Mouse (Mus musculus) neural tube, embryonic 13.5 days (tissue): Measurements from ENCODE around the gene B4galt1. TPM values are rescaled to one million over a fixed set of nuclear protein-coding genes. Genes with fewer than 3 reads are reported as not detected.
"Not testable (repeated sequence)": the region's sequence is repeated elsewhere in the genome, so short reads cannot be mapped to it uniquely, and the experiment has no call there.

ENCODE experiments used
- ATAC-seq: fragments of 200-750 bp; cut with Nextera tagmentation; 2 replicates; pipeline ENCODE4 v1.8.0; 2017; ENCODE audit warnings: low read depth, mild to moderate bottlenecking, moderate TSS enrichment, moderate library complexity
- H3K27ac ChIP-seq: fragments of 300-500 bp; sonication (generic); replicated peaks from 2 replicates; pipeline ENCODE4 v1.5.1; 2015; ENCODE audit warnings: moderate library complexity, mild to moderate bottlenecking, inconsistent platforms
- H3K27me3 ChIP-seq: fragments of 300-500 bp; sonication (generic); 2 replicates; pipeline ENCODE4 v1.6.1; 2015; ENCODE audit warnings: mild to moderate bottlenecking, inconsistent platforms
- H3K36me3 ChIP-seq: fragments of 300-500 bp; sonication (generic); 2 replicates; pipeline ENCODE4 v1.6.1; 2015; ENCODE audit warnings: mild to moderate bottlenecking, inconsistent platforms
- H3K4me1 ChIP-seq: fragments of 300-500 bp; sonication (generic); replicated peaks from 2 replicates; pipeline ENCODE4 v1.6.1; 2015; ENCODE audit warnings: inconsistent platforms
- H3K4me2 ChIP-seq: fragments of 300-500 bp; sonication (generic); 2 replicates; pipeline ENCODE4 v1.6.1; 2015; ENCODE audit warnings: inconsistent platforms, mild to moderate bottlenecking, moderate library complexity
- H3K4me3 ChIP-seq: fragments of 300-500 bp; sonication (generic); 2 replicates; pipeline ENCODE4 v1.5.1; 2015; ENCODE audit warnings: mild to moderate bottlenecking, inconsistent platforms
- H3K9ac ChIP-seq: fragments of 300-500 bp; sonication (generic); 2 replicates; pipeline ENCODE4 v1.6.1; 2015; ENCODE audit warnings: moderate library complexity, mild to moderate bottlenecking, inconsistent platforms
- H3K9me3 ChIP-seq: fragments of 300-500 bp; sonication (generic); 2 replicates; pipeline ENCODE4 v1.6.1; 2016; ENCODE audit warnings: inconsistent platforms
- WGBS: fragments of 180-500 bp; shearing (Covaris S2); methylation state at CpG from one replicate; pipeline ENCODE4 v1.1.7; 2015; 5-methylcytosine and 5-hydroxymethylcytosine counted together
- polyA plus RNA-seq: library from polyadenylated mRNA; unstranded; fragments of >200 nt; fragmentation: Nextera tagmentation; extraction: Ambion mirVana; gene quantifications from 2 replicates; pipeline ENCODE4 v1.2.1, GENCODE M21; 2015

The B4galt1 gene
- polyA plus RNA-seq, 1 experiment from 2014 or later = 10.2 TPM

- Histone ChIP-seq H3K4me1 (no peaks in the 10 kb centered on the region), H3K9ac (no peak overlapping the region), H3K4me3 (no peak overlapping the region), H3K9me3 (no peaks in the 10 kb centered on the region), H3K27me3 (no peaks in the 10 kb centered on the region), H3K27ac (no peak overlapping the region), H3K4me2 (no peak overlapping the region), H3K36me3 (peaks cover 29% of the 10 kb centered on the region)
- 96% methylated on average over 8 of the region's 8 CpGs for WGBS
- no peak for ATAC-seq
Measured at GRCm38 (mm10) chr4:40805401-40805800, 48.4 kb downstream of the B4galt1 start.

GRCm38 (mm10) chr4:40802787-40803186 is 51.0 kb downstream of the B4galt1 start:
- Histone ChIP-seq H3K36me3 (peaks cover 21% of the 10 kb centered on the region), H3K27me3 (no peaks in the 10 kb centered on the region), H3K9me3 (no peaks in the 10 kb centered on the region), H3K27ac (no peak overlapping the region), H3K9ac (no peak overlapping the region), H3K4me2 (no peak overlapping the region), H3K4me3 (no peak overlapping the region), H3K4me1 (no peaks in the 10 kb centered on the region)
- 95% methylated on average over 3 of the region's 3 CpGs for WGBS
- ATAC-seq = no peak

- no peak overlapping the region for H3K27ac ChIP-seq
- no peak for ATAC-seq
- H3K4me2 ChIP-seq = no peak overlapping the region
- no peak overlapping the region for H3K4me3 ChIP-seq
- no peak overlapping the region for H3K9ac ChIP-seq
- no peaks in the 10 kb centered on the region for H3K9me3 ChIP-seq
- WGBS = 92% methylated on average over 4 of the region's 4 CpGs
- no peaks in the 10 kb centered on the region for H3K4me1 ChIP-seq
- peaks cover 14% of the 10 kb centered on the region for H3K36me3 ChIP-seq
- H3K27me3 ChIP-seq = no peaks in the 10 kb centered on the region
Measured at GRCm38 (mm10) chr4:40801908-40802307, 51.9 kb downstream of the B4galt1 start.

GRCm38 (mm10) chr4:40800873-40801272 is 52.9 kb downstream of the B4galt1 start:
- H3K9ac ChIP-seq = no peak overlapping the region
- H3K4me1 ChIP-seq = no peaks in the 10 kb centered on the region
- 0 out of 2 replicates have a peak, but pooled peaks cover 7% of the 10 kb centered on the region for H3K36me3 ChIP-seq
- no peak overlapping the region for H3K4me3 ChIP-seq
- no peak overlapping the region for H3K27ac ChIP-seq
- H3K4me2 ChIP-seq = no peak overlapping the region
- ATAC-seq = no peak
- H3K9me3 ChIP-seq = no peaks in the 10 kb centered on the region
- 85% methylated on average over 3 of the region's 3 CpGs for WGBS
- no peaks in the 10 kb centered on the region for H3K27me3 ChIP-seq

- ATAC-seq, H3K27ac ChIP-seq, H3K9me3 ChIP-seq, H3K27me3 ChIP-seq, H3K36me3 ChIP-seq, H3K4me1 ChIP-seq, H3K9ac ChIP-seq, H3K4me3 ChIP-seq, H3K4me2 ChIP-seq: not testable (repeated sequence)
- WGBS = 79% methylated on average over 2 of the region's 2 CpGs
Measured at GRCm38 (mm10) chr4:40798833-40799555, 54.8 kb downstream of the B4galt1 start.

GRCm38 (mm10) chr4:40795761-40796160 is 58.0 kb downstream of the B4galt1 start:
- Histone ChIP-seq H3K36me3 (no peaks in the 10 kb centered on the region), H3K4me3 (no peak overlapping the region), H3K27me3 (no peaks in the 10 kb centered on the region), H3K9me3 (no peaks in the 10 kb centered on the region), H3K4me1 (no peaks in the 10 kb centered on the region), H3K4me2 (no peak overlapping the region), H3K27ac (no peak overlapping the region), H3K9ac (no peak overlapping the region)
- ATAC-seq = no peak
- 84% methylated on average over 3 of the region's 3 CpGs for WGBS

GRCm38 (mm10) chr4:40794320-40794719 is 59.5 kb downstream of the B4galt1 start:
- no peak overlapping the region for H3K9ac ChIP-seq
- no peaks in the 10 kb centered on the region for H3K9me3 ChIP-seq

GRCm38 (mm10) chr4:40791176-40791575 is 62.6 kb downstream of the B4galt1 start:
- Histone ChIP-seq H3K9me3 (no peaks in the 10 kb centered on the region), H3K27ac (no peak overlapping the region), H3K4me2 (no peak overlapping the region), H3K9ac (no peak overlapping the region), H3K4me3 (no peak overlapping the region), H3K36me3 (no peaks in the 10 kb centered on the region), H3K27me3 (no peaks in the 10 kb centered on the region), H3K4me1 (no peaks in the 10 kb centered on the region)
- no peak for ATAC-seq
- WGBS = 96% methylated on average over 4 of the region's 4 CpGs

More at GRCm38 (mm10) chr4:40794320-40794719, 59.5 kb downstream of the B4galt1 start:
- Histone ChIP-seq H3K4me2 (no peak overlapping the region), H3K4me1 (no peaks in the 10 kb centered on the region), H3K36me3 (no peaks in the 10 kb centered on the region), H3K4me3 (no peak overlapping the region), H3K27me3 (no peaks in the 10 kb centered on the region), H3K27ac (no peak overlapping the region)
- no peak for ATAC-seq

GRCm38 (mm10) chr4:40786578-40786977 is 67.2 kb downstream of the B4galt1 start:
- no peaks in the 10 kb centered on the region for H3K9me3 ChIP-seq
- no peak for ATAC-seq
- H3K4me1 ChIP-seq = no peaks in the 10 kb centered on the region
- no peak overlapping the region for H3K4me3 ChIP-seq
- H3K27me3 ChIP-seq = no peaks in the 10 kb centered on the region
- no peaks in the 10 kb centered on the region for H3K36me3 ChIP-seq
- H3K4me2 ChIP-seq = no peak overlapping the region
- 69% methylated on average over 4 of the region's 4 CpGs for WGBS
- H3K27ac ChIP-seq = no peak overlapping the region
- no peak overlapping the region for H3K9ac ChIP-seq

- Histone ChIP-seq H3K9me3 (no peaks in the 10 kb centered on the region), H3K4me2 (no peak overlapping the region), H3K4me1 (no peaks in the 10 kb centered on the region), H3K4me3 (no peak overlapping the region), H3K27me3 (no peaks in the 10 kb centered on the region), H3K36me3 (no peaks in the 10 kb centered on the region), H3K9ac (no peak overlapping the region), H3K27ac (no peak overlapping the region)
- ATAC-seq = no peak
- 83% methylated on average over 9 of the region's 9 CpGs for WGBS
Measured at GRCm38 (mm10) chr4:40785620-40786166, 68.1 kb downstream of the B4galt1 start.

GRCm38 (mm10) chr4:40784556-40785169 is 69.1 kb downstream of the B4galt1 start:
- no peak overlapping the region for H3K4me2 ChIP-seq
- no peak overlapping the region for H3K4me3 ChIP-seq
- H3K9me3 ChIP-seq = no peaks in the 10 kb centered on the region
- WGBS = 79% methylated on average over 10 of the region's 10 CpGs
- no peaks in the 10 kb centered on the region for H3K27me3 ChIP-seq
- H3K27ac ChIP-seq = no peak overlapping the region
- ATAC-seq = no peak
- H3K4me1 ChIP-seq = no peaks in the 10 kb centered on the region
- H3K9ac ChIP-seq = no peak overlapping the region
- no peaks in the 10 kb centered on the region for H3K36me3 ChIP-seq

- no peak overlapping the region for H3K27ac ChIP-seq
- H3K36me3 ChIP-seq = no peaks in the 10 kb centered on the region
- H3K4me3 ChIP-seq = no peak overlapping the region
- H3K27me3 ChIP-seq = no peaks in the 10 kb centered on the region
- no peak overlapping the region for H3K4me2 ChIP-seq
- no peaks in the 10 kb centered on the region for H3K4me1 ChIP-seq
- WGBS = 93% methylated on average over 4 of the region's 4 CpGs
- no peak for ATAC-seq
- no peaks in the 10 kb centered on the region for H3K9me3 ChIP-seq
- no peak overlapping the region for H3K9ac ChIP-seq
Measured at GRCm38 (mm10) chr4:40783049-40783448, 70.8 kb downstream of the B4galt1 start.
